Mouse (Mus musculus) liver, postnatal 0 days (tissue): ENCODE measurements around the gene Atxn7l1.

Source experiments
- CTCF ChIP-seq: sonication (generic); IDR thresholded peaks from 2 replicates; pipeline ENCODE4 v1.5.1; 2016; ENCODE audit warnings: antibody characterized with exemption, low read depth
- EP300 ChIP-seq: IDR thresholded peaks from 2 replicates; pipeline ENCODE4 v1.6.1; 2016; ENCODE audit warnings: antibody characterized with exemption, low read depth, mild to moderate bottlenecking

GRCm38 (mm10) chr12:33139083-33139482 is 8.4 kb upstream of the Atxn7l1 start:
- no peak for TF ChIP-seq CTCF
- TF ChIP-seq EP300, result no peak
